Mouse (Mus musculus) CD4-positive naive resting alpha-beta T cell, adult 76 days (primary cell): ENCODE measurements around the gene Dap. TPM values are rescaled to one million over a fixed set of nuclear protein-coding genes. Genes with fewer than 3 reads are reported as not detected.

Experiments
- total RNA-seq: library from RNA; stranded (reverse); gene quantifications from one replicate; pipeline ENCODE4 v1.2.4, GENCODE M21; 2023

Gene Dap
- total RNA-seq, result 39.2 TPM

DNA sequence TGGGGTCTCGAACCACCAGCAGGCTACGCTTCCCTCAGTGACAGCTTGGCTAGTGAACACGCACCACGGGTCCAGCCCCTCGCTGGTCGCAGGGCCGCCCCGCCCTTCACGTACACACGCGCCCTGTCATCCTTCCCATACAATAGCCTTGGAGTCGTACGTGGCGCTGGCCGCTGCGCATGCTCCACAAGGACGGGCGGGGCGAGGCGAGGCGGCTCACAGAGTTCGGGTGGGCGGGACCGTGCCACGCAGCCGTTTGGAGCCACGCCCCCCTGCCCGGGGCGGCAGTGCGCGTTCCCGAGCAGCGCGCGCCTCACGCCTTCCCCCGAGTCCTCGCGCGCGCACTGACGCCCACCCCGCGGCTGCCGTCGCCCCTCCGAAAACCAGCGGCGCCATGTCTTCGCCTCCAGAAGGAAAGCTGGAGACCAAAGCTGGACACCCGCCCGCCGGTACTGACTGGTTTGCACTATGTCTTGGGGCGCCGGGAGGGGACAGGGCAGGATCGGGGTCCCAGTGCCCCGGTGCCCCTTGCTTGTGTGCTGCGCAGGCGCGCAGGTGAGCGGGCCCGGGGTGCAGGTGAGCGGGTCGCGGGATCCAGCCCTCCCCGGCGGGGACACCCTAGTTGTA, at the start of gene Dap:
Gene Dap, plus strand, starts transcription at position 180 of the 627 bp plus-strand sequence.

Other genes starting within 250 kb of the Dap start
- gene Ankrd33b, start 143.4 kb downstream of the Dap start, total RNA-seq, result 3.4 TPM
- 3.1 TPM for gene Ropn1l, start 229.4 kb downstream of the Dap start, total RNA-seq